Mouse (Mus musculus) liver, embryonic 12.5 days (tissue): Measurements from ENCODE around the gene Gm9857. TPM values are rescaled to one million over a fixed set of nuclear protein-coding genes. Genes with fewer than 3 reads are reported as not detected.

ENCODE experiments used
- ATAC-seq: fragments of 200-750 bp; cut with Nextera tagmentation; 2 replicates; pipeline ENCODE4 v1.8.0; 2017; ENCODE audit warnings: moderate number of reproducible peaks, mild to moderate bottlenecking, moderate library complexity
- H3K27ac ChIP-seq: fragments of 300-500 bp; sonication (generic); 2 replicates; pipeline ENCODE4 v1.5.1; 2016; ENCODE audit warnings: mild to moderate bottlenecking
- H3K27me3 ChIP-seq: fragments of 300-500 bp; sonication (generic); replicated peaks from 2 replicates; pipeline ENCODE4 v1.6.1; 2016; ENCODE audit warnings: mild to moderate bottlenecking, moderate library complexity
- H3K36me3 ChIP-seq: fragments of 300-500 bp; sonication (generic); 2 replicates; pipeline ENCODE4 v1.6.1; 2016; ENCODE audit warnings: mild to moderate bottlenecking, moderate library complexity
- H3K4me1 ChIP-seq: fragments of 300-500 bp; sonication (generic); 2 replicates; pipeline ENCODE4 v1.6.1; 2016
- H3K4me2 ChIP-seq: fragments of 300-500 bp; sonication (generic); 2 replicates; pipeline ENCODE4 v1.6.1; 2016; ENCODE audit warnings: mild to moderate bottlenecking, moderate library complexity
- H3K4me3 ChIP-seq: fragments of 300-500 bp; sonication (generic); 2 replicates; pipeline ENCODE4 v1.5.1; 2016; ENCODE audit warnings: mild to moderate bottlenecking, moderate library complexity
- H3K9ac ChIP-seq: fragments of 300-500 bp; sonication (generic); 2 replicates; pipeline ENCODE4 v1.6.1; 2016; ENCODE audit warnings: mild to moderate bottlenecking, moderate library complexity
- H3K9me3 ChIP-seq: fragments of 300-500 bp; sonication (generic); replicated peaks from 2 replicates; pipeline ENCODE4 v1.6.1; 2016; ENCODE audit warnings: mild to moderate bottlenecking, moderate library complexity
- WGBS: fragments of 180-500 bp; shearing (Covaris S2); methylation state at CpG from one replicate; pipeline ENCODE4 v1.1.7; 2016; ENCODE audit not compliant: insufficient replicate concordance; 5-methylcytosine and 5-hydroxymethylcytosine counted together
- polyA plus RNA-seq: library from polyadenylated mRNA; unstranded; fragments of >200 nt; fragmentation: Nextera tagmentation; extraction: Ambion mirVana; gene quantifications from 2 replicates; pipeline ENCODE4 v1.2.1, GENCODE M21; 2016

The Gm9857 gene
- polyA plus RNA-seq, 1 experiment from 2014 or later, result not detected

- WGBS, result 81% methylated on average over 3 of the region's 3 CpGs
- peaks cover 56% of the 10 kb centered on the region for H3K4me1 ChIP-seq
- no peak for ATAC-seq
- H3K9me3 ChIP-seq, result no peaks in the 10 kb centered on the region
- H3K4me2 ChIP-seq, result no peak overlapping the region
- no peaks in the 10 kb centered on the region for H3K36me3 ChIP-seq
- H3K27ac ChIP-seq, result no peak overlapping the region
- H3K27me3 ChIP-seq, result no peaks in the 10 kb centered on the region
- no peak overlapping the region for H3K9ac ChIP-seq
- H3K4me3 ChIP-seq, result no peak overlapping the region
Measured at GRCm38 (mm10) chr3:108920442-108921070, 19.7 kb downstream of the Gm9857 start.

- H3K4me3 ChIP-seq, result no peak overlapping the region
- no peaks in the 10 kb centered on the region for H3K9me3 ChIP-seq
- no peak for ATAC-seq
- H3K27ac ChIP-seq, result no peak overlapping the region
- H3K27me3 ChIP-seq, result no peaks in the 10 kb centered on the region
- peaks cover 61% of the 10 kb centered on the region for H3K4me1 ChIP-seq
- no peak overlapping the region for H3K9ac ChIP-seq
- no peak overlapping the region for H3K4me2 ChIP-seq
- WGBS, result 91% methylated on average over 1 of the region's 1 CpGs
- H3K36me3 ChIP-seq, result no peaks in the 10 kb centered on the region
Measured at GRCm38 (mm10) chr3:108918852-108919251, 21.4 kb downstream of the Gm9857 start.

- 54% methylated on average over 3 of the region's 3 CpGs for WGBS
- peaks cover 63% of the 10 kb centered on the region for H3K4me1 ChIP-seq
Measured at GRCm38 (mm10) chr3:108917986-108918385, 22.3 kb downstream of the Gm9857 start.

GRCm38 (mm10) chr3:108916857-108917256, 23.4 kb downstream of the Gm9857 start:
- Histone ChIP-seq H3K36me3 (no peaks in the 10 kb centered on the region), H3K9me3 (no peaks in the 10 kb centered on the region), H3K9ac (peak overlapping the region; percentile 27; the same call in 1 of the 2 replicates), H3K4me2 (peak overlapping the region; percentile 28), H3K4me1 (peaks cover 61% of the 10 kb centered on the region), H3K27me3 (no peaks in the 10 kb centered on the region), H3K27ac (no peak overlapping the region), H3K4me3 (no peak overlapping the region)
- WGBS, result 39% methylated on average over 4 of the region's 4 CpGs
- ATAC-seq, result no peak

More at GRCm38 (mm10) chr3:108917986-108918385, 22.3 kb downstream of the Gm9857 start:
- Histone ChIP-seq H3K27ac (no peak overlapping the region), H3K9me3 (no peaks in the 10 kb centered on the region), H3K4me3 (no peak overlapping the region), H3K4me2 (no peak overlapping the region), H3K27me3 (no peaks in the 10 kb centered on the region), H3K9ac (no peak overlapping the region), H3K36me3 (no peaks in the 10 kb centered on the region)
- ATAC-seq, result no peak

DNA sequence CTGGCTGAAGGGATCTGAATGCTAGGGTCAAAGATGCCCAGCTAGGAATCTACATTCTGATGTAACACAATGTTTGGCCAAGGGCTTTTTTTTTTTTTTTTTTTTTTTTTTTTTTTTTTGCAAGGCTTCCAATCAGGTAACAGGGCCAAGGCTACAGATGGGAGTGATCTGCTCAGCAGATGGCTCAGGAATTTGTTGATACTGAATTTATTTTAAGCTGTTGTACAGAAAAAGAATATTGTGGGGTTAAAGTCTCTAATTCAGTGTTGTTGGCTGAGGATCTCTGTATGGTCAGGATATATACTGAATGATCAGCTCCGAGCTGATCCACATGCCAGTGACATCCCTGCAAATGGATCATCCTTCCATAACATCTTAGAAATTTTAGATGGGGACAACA, 24.2 kb downstream of the Gm9857 start:
- Histone ChIP-seq H3K4me2 (no peak overlapping the region), H3K36me3 (no peaks in the 10 kb centered on the region), H3K27me3 (no peaks in the 10 kb centered on the region), H3K4me1 (peaks cover 52% of the 10 kb centered on the region), H3K9me3 (no peaks in the 10 kb centered on the region), H3K27ac (no peak overlapping the region), H3K4me3 (no peak overlapping the region), H3K9ac (no peak overlapping the region)
- no peak for ATAC-seq
- WGBS, result 70% methylated on average over 1 of the region's 1 CpGs

DNA sequence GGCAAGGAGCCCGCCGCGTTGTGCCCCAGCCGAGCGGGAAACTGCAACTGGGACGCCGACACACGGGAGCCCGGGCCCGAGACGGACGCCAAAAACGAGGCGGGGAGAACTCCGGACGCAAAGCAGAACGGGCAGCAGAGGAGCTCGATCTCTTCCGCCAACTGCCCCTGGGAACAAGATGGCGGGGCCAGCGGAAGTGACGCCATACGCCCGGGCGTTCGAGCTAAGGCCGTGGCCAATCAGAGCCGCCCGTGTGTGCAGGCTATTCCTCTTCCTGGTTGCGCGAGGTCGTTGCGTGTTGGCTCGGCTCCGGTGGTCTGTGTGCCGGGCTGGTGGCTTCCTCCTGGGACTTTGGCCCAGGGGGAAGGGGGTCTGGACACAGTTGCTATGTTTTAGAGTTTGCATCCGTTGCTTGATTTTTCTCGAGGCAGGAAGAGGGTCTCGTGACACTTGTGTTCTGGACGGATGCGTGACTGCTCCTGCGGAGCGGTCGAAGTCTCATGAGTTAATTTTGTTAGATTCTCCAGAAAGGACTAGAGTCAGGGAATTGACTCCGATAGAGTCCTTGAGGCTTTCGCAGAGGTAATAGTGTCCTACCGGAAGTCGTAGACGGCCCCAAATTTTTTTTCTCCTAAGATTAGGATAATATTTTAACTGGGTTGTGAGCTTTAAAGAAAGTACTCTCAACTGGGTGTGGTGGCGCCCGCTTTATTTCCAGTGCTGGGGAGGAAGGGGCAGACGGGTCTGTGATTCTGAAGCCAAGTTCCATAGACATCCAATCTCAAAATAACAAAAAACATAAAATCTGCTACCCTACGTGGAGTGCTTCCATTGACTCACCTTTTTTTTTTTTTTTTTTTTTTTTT, 28.5 kb downstream of the Gm9857 start, which contains the start of gene Prpf38b:
Gene Prpf38b, minus strand, starts transcription at position 180 of the 866 bp plus-strand sequence.
- no peaks in the 10 kb centered on the region for H3K9me3 ChIP-seq
- H3K27me3 ChIP-seq, result no peaks in the 10 kb centered on the region
- ATAC-seq, result peak; percentile 97
- WGBS, result under 1% methylated on average over 53 of the region's 53 CpGs
- peak within 1 kb of the TSS; percentile 95 for H3K27ac ChIP-seq
- H3K4me1 ChIP-seq, result peaks cover 40% of the 10 kb centered on the region
- peak within 1 kb of the TSS; percentile 96 for H3K4me3 ChIP-seq
- H3K4me2 ChIP-seq, result peak within 1 kb of the TSS; percentile 88
- H3K36me3 ChIP-seq, result peaks cover 22% of the 10 kb centered on the region
- H3K9ac ChIP-seq, result peak within 1 kb of the TSS; percentile 96

- Histone ChIP-seq H3K4me2 (peak overlapping the region; percentile 88), H3K27ac (peak overlapping the region; percentile 95), H3K27me3 (no peaks in the 10 kb centered on the region), H3K4me1 (peaks cover 33% of the 10 kb centered on the region), H3K4me3 (peak overlapping the region; percentile 96), H3K9me3 (no peaks in the 10 kb centered on the region), H3K9ac (peak overlapping the region; percentile 96), H3K36me3 (peaks cover 28% of the 10 kb centered on the region)
- peak; percentile 85 for ATAC-seq
- WGBS, result under 1% methylated on average over 42 of the region's 44 CpGs
Measured at GRCm38 (mm10) chr3:108911081-108911547, 29.1 kb downstream of the Gm9857 start.

DNA sequence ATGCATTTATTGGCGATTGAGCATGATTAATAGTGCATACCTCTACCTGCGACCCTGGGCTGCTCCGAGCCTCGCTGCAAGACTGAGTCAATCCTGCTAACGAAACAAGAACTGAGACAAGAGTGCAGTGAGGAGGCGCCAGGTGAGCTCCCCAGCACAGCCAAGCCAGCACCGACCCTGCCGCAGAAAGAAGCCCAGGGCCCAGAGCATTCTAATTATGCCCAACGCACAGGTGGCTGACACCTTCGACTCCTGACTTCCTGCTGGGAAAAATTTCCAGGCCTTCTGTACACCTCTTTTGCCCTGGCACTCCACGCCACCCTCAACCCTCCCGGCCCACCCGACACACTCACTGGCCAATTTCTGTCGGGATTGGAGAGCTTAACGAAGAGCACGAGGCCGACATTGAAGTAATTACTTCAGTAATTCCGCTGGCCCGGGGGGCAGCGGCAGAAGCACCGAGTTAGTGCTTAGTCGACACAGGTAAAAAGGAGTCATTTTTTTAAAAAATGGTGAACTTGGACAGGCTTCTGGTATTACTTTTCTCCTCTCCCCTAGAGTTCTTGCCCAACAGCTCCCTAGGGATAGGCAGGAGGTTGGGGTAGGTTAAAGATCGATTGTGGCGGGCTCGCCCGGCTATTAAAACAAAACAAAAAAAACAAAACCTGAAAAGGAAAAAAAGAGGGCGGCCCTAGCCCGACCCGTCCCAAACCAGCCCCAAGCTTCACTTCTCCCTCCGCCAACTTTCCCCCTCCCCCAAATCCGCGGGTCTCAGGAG, 29.8 kb downstream of the Gm9857 start:
- peak overlapping the region; percentile 96 for H3K9ac ChIP-seq
- peak overlapping the region; percentile 95 for H3K27ac ChIP-seq
- H3K36me3 ChIP-seq, result peaks cover 34% of the 10 kb centered on the region
- peaks cover 32% of the 10 kb centered on the region for H3K4me1 ChIP-seq
- H3K9me3 ChIP-seq, result no peaks in the 10 kb centered on the region
- H3K4me2 ChIP-seq, result peak overlapping the region; percentile 88
- peak overlapping the region; percentile 96 for H3K4me3 ChIP-seq
- no peak for ATAC-seq
- H3K27me3 ChIP-seq, result no peaks in the 10 kb centered on the region
- WGBS, result under 1% methylated on average over 32 of the region's 32 CpGs

DNA sequence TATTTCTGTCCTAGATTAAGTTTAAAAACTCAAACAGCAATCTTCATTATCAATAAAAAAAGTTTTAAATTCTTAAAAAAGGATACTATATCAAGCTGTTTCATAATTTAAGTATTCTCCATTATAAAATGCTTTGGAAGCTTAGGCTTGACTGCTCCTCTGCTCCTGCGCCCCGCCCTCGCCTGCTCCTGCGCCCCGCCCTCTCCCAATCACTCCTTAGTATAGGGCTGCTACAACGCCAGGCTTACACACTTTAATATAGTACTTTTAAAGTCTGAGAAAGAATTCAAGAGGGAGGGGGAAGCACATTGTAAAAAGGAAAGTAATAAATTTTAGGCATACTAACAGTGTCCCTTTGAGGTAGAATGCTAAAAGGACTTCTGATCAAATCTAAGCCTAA, 37.3 kb downstream of the Gm9857 start:
- H3K27ac ChIP-seq, result no peak overlapping the region
- H3K9me3 ChIP-seq, result no peaks in the 10 kb centered on the region
- WGBS, result 74% methylated on average over 6 of the region's 6 CpGs
- H3K27me3 ChIP-seq, result no peaks in the 10 kb centered on the region
- ATAC-seq, result peak; percentile 61; the same call in 1 of the 2 replicates
- H3K4me3 ChIP-seq, result no peak overlapping the region
- H3K4me2 ChIP-seq, result no peak overlapping the region
- H3K4me1 ChIP-seq, result peaks cover 16% of the 10 kb centered on the region
- H3K36me3 ChIP-seq, result peaks cover 70% of the 10 kb centered on the region
- no peak overlapping the region for H3K9ac ChIP-seq

GRCm38 (mm10) chr3:108902038-108902437, 38.2 kb downstream of the Gm9857 start:
- 39% methylated on average over 2 of the region's 2 CpGs for WGBS
- no peak for ATAC-seq
- Histone ChIP-seq H3K27ac (no peak overlapping the region), H3K4me3 (no peak overlapping the region), H3K9ac (no peak overlapping the region), H3K4me1 (peaks cover 16% of the 10 kb centered on the region), H3K9me3 (no peaks in the 10 kb centered on the region), H3K36me3 (peaks cover 61% of the 10 kb centered on the region), H3K27me3 (no peaks in the 10 kb centered on the region), H3K4me2 (no peak overlapping the region)

DNA sequence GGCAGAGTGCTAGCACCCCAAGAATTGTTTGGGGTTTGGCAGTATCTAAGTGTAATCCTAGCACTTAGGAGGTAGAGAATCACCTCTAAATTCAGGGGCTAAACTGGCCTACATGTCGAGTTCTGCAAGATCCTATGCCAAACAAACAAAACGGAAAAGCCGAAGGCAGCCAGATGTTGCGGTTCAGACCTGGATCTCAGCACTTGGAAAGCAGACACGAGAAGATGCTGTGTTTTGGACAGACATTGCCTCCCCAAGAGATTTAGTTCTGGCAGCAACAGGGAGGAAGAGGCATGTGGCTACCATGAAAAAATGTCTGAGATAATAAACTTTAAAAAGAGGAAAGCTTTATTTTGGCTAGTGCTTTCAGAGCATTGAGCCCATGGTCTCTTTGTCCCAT, 39.6 kb downstream of the Gm9857 start:
- Histone ChIP-seq H3K4me2 (no peak overlapping the region), H3K4me1 (peaks cover 16% of the 10 kb centered on the region), H3K36me3 (peaks cover 48% of the 10 kb centered on the region), H3K9me3 (no peaks in the 10 kb centered on the region), H3K4me3 (no peak overlapping the region), H3K27me3 (no peaks in the 10 kb centered on the region), H3K9ac (no peak overlapping the region), H3K27ac (0 out of 2 replicates have a peak overlapping the region, but pooled peaks have one; percentile 7)
- no peak for ATAC-seq
- WGBS, result 80% methylated on average over 5 of the region's 5 CpGs
